Mouse (Mus musculus) MEL (cell line): ENCODE measurements around the gene Nos3. TPM values are rescaled to one million over a fixed set of nuclear protein-coding genes. Genes with fewer than 3 reads are reported as not detected.

ENCODE experiments used
- DNase-seq: peaks from one replicate; pipeline ENCODE4 v3.0.0; 2011; ENCODE audit warnings: low read depth, low spot score
- H3K27ac ChIP-seq: 2 replicates; pipeline ENCODE4 v1.5.1; 2012; ENCODE audit warnings: low read depth, mild to moderate bottlenecking, control low read depth, low read length, moderate library complexity; ENCODE audit not compliant: control insufficient read depth
- H3K27me3 ChIP-seq, 2 experiments: fragments of 150-350 bp in 1 of 2; sonication (generic) in 1 of 2; 2 replicates each; pipeline ENCODE4 v1.6.1; 2012; ENCODE audit warnings: low read length in 2 of 2, mild to moderate bottlenecking in 2 of 2, improper control_type of control experiment in 1 of 2, moderate library complexity in 1 of 2; ENCODE audit not compliant: insufficient read depth in 2 of 2, control insufficient read depth in 1 of 2
- H3K36me3 ChIP-seq, 2 experiments: 2 replicates each; pipeline ENCODE4 v1.6.1; 2012 to 2014; ENCODE audit warnings: low read length in 2 of 2, improper control_type of control experiment in 1 of 2, inconsistent platforms in 1 of 2, mild to moderate bottlenecking in 1 of 2; ENCODE audit not compliant: insufficient read depth in 2 of 2, control insufficient read depth in 1 of 2
- H3K4me1 ChIP-seq, 2 experiments: fragments of 150-350 bp in 1 of 2; sonication (generic) in 1 of 2; 2 replicates each; pipeline ENCODE4 v1.6.1; 2012; ENCODE audit warnings: low read length in 2 of 2, improper control_type of control experiment in 1 of 2, mild to moderate bottlenecking in 1 of 2; ENCODE audit not compliant: insufficient read depth in 2 of 2, control insufficient read depth in 1 of 2
- H3K4me3 ChIP-seq, 2 experiments: fragments of 150-350 bp in 1 of 2; sonication (generic) in 1 of 2; 2 replicates each; pipeline ENCODE4 v1.5.1; 2012; ENCODE audit warnings: low read depth in 2 of 2, low read length in 2 of 2, mild to moderate bottlenecking in 2 of 2, moderate library complexity in 2 of 2, control low read depth in 1 of 2, improper control_type of control experiment in 1 of 2; ENCODE audit not compliant: control insufficient read depth in 1 of 2, insufficient read depth in 1 of 2
- H3K79me2 ChIP-seq: 2 replicates; pipeline ENCODE4 v1.6.1; 2012; ENCODE audit warnings: mild to moderate bottlenecking, low read length, moderate library complexity; ENCODE audit not compliant: control insufficient read depth, poor library complexity, insufficient read depth
- H3K9ac ChIP-seq: 2 replicates; pipeline ENCODE4 v1.6.1; 2012; ENCODE audit warnings: low read depth, mild to moderate bottlenecking, control low read depth, low read length, moderate library complexity; ENCODE audit not compliant: control insufficient read depth, poor library complexity, severe bottlenecking
- H3K9me3 ChIP-seq: fragments of 150-350 bp; sonication (generic); replicated peaks from 2 replicates; pipeline ENCODE4 v1.6.1; 2012; ENCODE audit warnings: mild to moderate bottlenecking, low read length, improper control_type of control experiment, moderate library complexity; ENCODE audit not compliant: insufficient read depth
- ETS1 ChIP-seq: IDR thresholded peaks from 2 replicates; pipeline ENCODE4 v1.6.1; 2012; ENCODE audit warnings: low read depth, mild to moderate bottlenecking, inconsistent platforms, low read length, improper control_type of control experiment, moderate library complexity
- GATA1 ChIP-seq: IDR thresholded peaks from 2 replicates; pipeline ENCODE4 v1.6.1; 2011; ENCODE audit warnings: low read depth, low read length, improper control_type of control experiment
- JUND ChIP-seq: IDR thresholded peaks from 2 replicates; pipeline ENCODE4 v1.6.1; 2011; ENCODE audit warnings: low read depth, mild to moderate bottlenecking, improper control_type of control experiment, low read length
- MAX ChIP-seq: IDR thresholded peaks from 2 replicates; pipeline ENCODE4 v1.6.1; 2011; ENCODE audit warnings: low read length, improper control_type of control experiment
- MAZ ChIP-seq: IDR thresholded peaks from 2 replicates; pipeline ENCODE4 v1.6.1; 2012; ENCODE audit warnings: low read depth, mild to moderate bottlenecking, inconsistent platforms, low read length, improper control_type of control experiment
- MEF2A ChIP-seq: IDR thresholded peaks from 2 replicates; pipeline ENCODE4 v1.6.1; 2014; ENCODE audit warnings: low read depth, mild to moderate bottlenecking, inconsistent platforms, low read length, improper control_type of control experiment; ENCODE audit not compliant: poor library complexity, insufficient replicate concordance, severe bottlenecking; ENCODE audit errors: extremely low read depth
- MXI1 ChIP-seq: IDR thresholded peaks from 2 replicates; pipeline ENCODE4 v1.6.1; 2011; ENCODE audit warnings: mild to moderate bottlenecking, low read depth, low read length, improper control_type of control experiment
- MYB ChIP-seq: IDR thresholded peaks from 2 replicates; pipeline ENCODE4 v1.6.1; 2011; ENCODE audit warnings: mild to moderate bottlenecking, low read depth, low read length, improper control_type of control experiment
- MYC ChIP-seq: IDR thresholded peaks from 2 replicates; pipeline ENCODE4 v1.6.1; 2011; ENCODE audit warnings: low read depth, mild to moderate bottlenecking, low read length, improper control_type of control experiment, moderate library complexity
- POLR2A ChIP-seq, 2 experiments: IDR thresholded peaks; 2 replicates each; pipeline ENCODE4 v1.6.1; 2011 to 2012; ENCODE audit warnings: low read length in 2 of 2, mild to moderate bottlenecking in 2 of 2, control low read depth in 1 of 2, improper control_type of control experiment in 1 of 2, low read depth in 1 of 2, moderate library complexity in 1 of 2; ENCODE audit not compliant: control insufficient read depth in 1 of 2, insufficient read depth in 1 of 2, poor library complexity in 1 of 2
- POLR2AphosphoS5 ChIP-seq: IDR thresholded peaks from 2 replicates; pipeline ENCODE4 v1.6.1; 2012; ENCODE audit warnings: low read depth, borderline replicate concordance, mild to moderate bottlenecking, inconsistent platforms, low read length, moderate library complexity, mixed read lengths
- RAD21 ChIP-seq: IDR thresholded peaks from 2 replicates; pipeline ENCODE4 v1.6.1; 2011; ENCODE audit warnings: mild to moderate bottlenecking, low read depth, low read length, improper control_type of control experiment
- SIN3A ChIP-seq: IDR thresholded peaks from 2 replicates; pipeline ENCODE4 v1.6.1; 2012; ENCODE audit warnings: low read length, improper control_type of control experiment, inconsistent platforms
- TBP ChIP-seq: IDR thresholded peaks from 2 replicates; pipeline ENCODE4 v1.8.0; 2011; ENCODE audit warnings: low read depth, low read length, improper control_type of control experiment
- TCF12 ChIP-seq: IDR thresholded peaks from 2 replicates; pipeline ENCODE4 v1.6.1; 2014; ENCODE audit warnings: low read depth, mild to moderate bottlenecking, inconsistent platforms, low read length, improper control_type of control experiment, moderate library complexity
- UBTF ChIP-seq: IDR thresholded peaks from 2 replicates; pipeline ENCODE4 v1.6.1; 2012; ENCODE audit warnings: low read depth, mild to moderate bottlenecking, inconsistent platforms, low read length, improper control_type of control experiment, moderate library complexity, borderline replicate concordance; ENCODE audit not compliant: insufficient read depth
- ZC3H11A ChIP-seq: IDR thresholded peaks from 2 replicates; pipeline ENCODE4 v1.6.1; 2012; ENCODE audit warnings: low read depth, mild to moderate bottlenecking, inconsistent platforms, low read length, improper control_type of control experiment
- ZMIZ1 ChIP-seq: IDR thresholded peaks from 2 replicates; pipeline ENCODE4 v1.6.1; 2012; ENCODE audit warnings: low read depth, mild to moderate bottlenecking, inconsistent platforms, low read length, improper control_type of control experiment, moderate library complexity
- ZNF384 ChIP-seq: IDR thresholded peaks from 2 replicates; pipeline ENCODE4 v1.6.1; 2012; ENCODE audit warnings: low read depth, mild to moderate bottlenecking, inconsistent platforms, low read length, improper control_type of control experiment
- polyA plus RNA-seq, 2 experiments: library from polyadenylated mRNA; stranded (reverse) in 1 of 2; unstranded in 1 of 2; fragments of >175 nt in 1 of 2; fragments of >200 nt in 1 of 2; gene quantifications; 2 replicates each; pipeline versions ENCODE4 v1.2.1 to v1.2.4; 2012; ENCODE audit warnings: low replicate concordance in 2 of 2, low read depth in 1 of 2; ENCODE audit not compliant: insufficient read length in 2 of 2, insufficient read depth in 1 of 2, missing spikeins in 1 of 2
- total RNA-seq: library from RNA; depleted of rRNA; stranded (reverse); fragments of 300-350 nt; gene quantifications from 2 replicates; pipeline ENCODE4 v1.2.3, GENCODE M21; 2012

The Nos3 gene
- total and polyA plus RNA-seq, 3 experiments = 3.9 to 6.2 TPM; not detected in 1

- H3K27me3 ChIP-seq = no peaks in the 10 kb centered on the region
- no peak for TF ChIP-seq ZMIZ1
- no peak for TF ChIP-seq POLR2AphosphoS5
- no peak for TF ChIP-seq MYC
- TF ChIP-seq, all 39 proteins: peak for 0
- Histone ChIP-seq H3K36me3 (no peaks in the 10 kb centered on the region), H3K4me1 (no peaks in the 10 kb centered on the region), H3K9me3 (no peaks in the 10 kb centered on the region), H3K79me2 (no peaks in the 10 kb centered on the region), H3K27ac (no peak overlapping the region), H3K9ac (no peak overlapping the region), H3K4me3 (no peak overlapping the region)
- no peak for DNase-seq
These were observed 42.6 kb upstream of the Nos3 start for GRCm38 (mm10) chr5:24321711-24322682.

- H3K79me2 ChIP-seq = no peaks in the 10 kb centered on the region
- no peaks in the 10 kb centered on the region for H3K9me3 ChIP-seq
- H3K36me3 ChIP-seq = no peaks in the 10 kb centered on the region
- H3K27ac ChIP-seq = no peak overlapping the region
- no peak overlapping the region for H3K9ac ChIP-seq
- no peak for DNase-seq
- H3K27me3 ChIP-seq = no peaks in the 10 kb centered on the region
- no peak overlapping the region for H3K4me3 ChIP-seq
- TF ChIP-seq GATA1 = no peak
- TF ChIP-seq POLR2A (IDR thresholded peaks at IDR 0.05; ENCODE audit: control insufficient read depth in 1 of 2, insufficient read depth in 1 of 2, low read depth in 1 of 2, low read length in 2 of 2, poor library complexity in 1 of 2) = no peak
- TF ChIP-seq SIN3A = no peak
- no peak for TF ChIP-seq MEF2A
- no peak for TF ChIP-seq TBP
- no peak for TF ChIP-seq MXI1
- TF ChIP-seq TCF12 = no peak
- no peak for TF ChIP-seq ZC3H11A
- TF ChIP-seq ZNF384 = no peak
- H3K4me1 ChIP-seq = no peaks in the 10 kb centered on the region
These were observed 39.4 kb upstream of the Nos3 start for GRCm38 (mm10) chr5:24325251-24325650.

- Histone ChIP-seq H3K27me3 (no peaks in the 10 kb centered on the region), H3K9me3 (no peaks in the 10 kb centered on the region), H3K79me2 (no peaks in the 10 kb centered on the region), H3K9ac (no peak overlapping the region), H3K4me3 (no peak overlapping the region), H3K4me1 (no peaks in the 10 kb centered on the region), H3K36me3 (no peaks in the 10 kb centered on the region), H3K27ac (no peak overlapping the region)
- DNase-seq = no peak
- TF ChIP-seq MAX (no peak), TCF12 (no peak), UBTF (no peak), RAD21 (no peak), JUND (no peak), GATA1 (no peak), MAZ (no peak), MYB (no peak), ETS1 (no peak)
These were observed 38.3 kb upstream of the Nos3 start for GRCm38 (mm10) chr5:24326166-24326841.
